15 mouse cellular contexts compared by ENCODE assay signal in the genomic region with DNA sequence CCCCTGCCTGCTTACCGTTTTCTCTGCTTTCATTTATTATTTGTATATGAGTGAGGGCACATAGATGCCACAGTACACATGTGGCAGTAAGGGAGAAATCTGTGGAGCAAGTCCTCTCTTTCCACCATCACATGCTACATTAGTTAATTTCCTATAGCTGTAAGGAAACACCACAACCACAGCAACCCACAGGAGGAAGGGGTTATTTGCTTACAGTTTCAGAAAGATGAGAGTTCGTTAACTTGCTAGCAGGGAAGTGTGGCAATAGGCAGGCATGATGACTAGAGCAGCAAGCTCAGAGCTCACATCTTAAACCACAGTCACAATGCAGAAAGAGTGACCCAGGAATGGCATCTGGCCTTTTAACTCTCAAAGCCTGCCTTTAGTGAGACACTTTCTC. TPM values are rescaled to one million over a fixed set of nuclear protein-coding genes. Genes with fewer than 3 reads are reported as not detected.
DNase-seq lines count a peak whose midpoint lies in the region; ATAC-seq lines count a peak whose summit lies in the region.
"Had no signal": no experiment of that assay in that cellular context is flagged by ENCODE, and none has a peak within 500 bp of the region (broad histone marks: within the 10 kb centered on the region; RNA-seq: fewer than 3 reads in every experiment).

No protein-coding gene starts in this region.

- peak; percentile 11 to 13 for DNase-seq in lung, adult 18-20 months
- no peak for DNase-seq in lung, postnatal 14 days
- DNase-seq in CD4-positive helper T cell, adult 2 months (ENCODE audit: low read depth, low spot score): peak; percentile 38
- peak; percentile 20 for DNase-seq in naive thymus-derived CD4-positive, alpha-beta T cell, adult 2 months (ENCODE audit: low read depth)
- no peak for DNase-seq in gastrocnemius, postnatal 25 days
- no peak for DNase-seq in heart, postnatal 4 days
- no peak for DNase-seq in left cerebral cortex, postnatal 25 days (ENCODE audit: low spot score in 2 of 2)
- DNase-seq: adrenal gland, postnatal 25 days; cerebellum, adult 9-11 months; forebrain, postnatal 0 days; kidney, adult 8-10 months; liver, embryonic 13.5 days; right cerebral cortex, postnatal 25 days had no signal

- intact Hi-C loops in left cerebral cortex, postnatal 25 days (cut with DNase I): loop anchor here (10.0 kb wide), 1 partner anchor 244 kb away; no protein-coding TSS in a partner anchor

- peak; percentile 99 for ATAC-seq in granulocyte monocyte progenitor cell, adult 5-6 weeks (replicated peaks; ENCODE audit: poor library complexity, severe bottlenecking)
- ATAC-seq: forebrain, postnatal 0 days; hindbrain, postnatal 0 days had no signal

RNA-seq across cellular contexts. Expression of a gene that starts 58.0 kb away (rescaled TPM):
- 114 and 138 TPM in 2 replicates for total RNA-seq in granulocyte monocyte progenitor cell, adult 5-6 weeks (2014; fragmentation: Nextera tagmentation)
- 177 and 178 TPM in 2 replicates for total RNA-seq in granulocyte monocyte progenitor cell, adult 5-6 weeks (2017)
- 10 to 100 TPM; 66.1 to 68.9 TPM for total RNA-seq in gastrocnemius, postnatal 25 days (2021)
- 10 to 100 TPM; 67.3 to 68.2 TPM for total RNA-seq in heart, postnatal 4 days (2021)
- 100 to 1,000 TPM in 1 of 2 experiments, 10 to 100 TPM in 1; 97.8 to 103 TPM for total RNA-seq in left cerebral cortex, postnatal 25 days (2021)

Comparison
In these comparisons a context has a peak if more than half of its experiments do, and no peak if none do; other contexts are left out.
1. DNase-seq: peak in lung, adult 18-20 months (2 of 2), CD4-positive helper T cell, adult 2 months (single experiment) and naive thymus-derived CD4-positive, alpha-beta T cell, adult 2 months (single experiment); none in lung, postnatal 14 days (single experiment), gastrocnemius, postnatal 25 days (single experiment), heart, postnatal 4 days (single experiment) and left cerebral cortex, postnatal 25 days (0 of 2).